Mouse (Mus musculus) CD4-positive helper T cell, adult 2 months (primary cell): Measurements from ENCODE around the gene Lrrc57.
"Not testable (repeated sequence)": the region's sequence is repeated elsewhere in the genome, so short reads cannot be mapped to it uniquely, and the experiment has no call there.

ENCODE experiments used
- DNase-seq: peaks from one replicate; pipeline ENCODE4 v3.0.0-alpha.2; 2012; ENCODE audit warnings: low read depth, missing footprints, low spot score

Gene Lrrc57

DNA sequence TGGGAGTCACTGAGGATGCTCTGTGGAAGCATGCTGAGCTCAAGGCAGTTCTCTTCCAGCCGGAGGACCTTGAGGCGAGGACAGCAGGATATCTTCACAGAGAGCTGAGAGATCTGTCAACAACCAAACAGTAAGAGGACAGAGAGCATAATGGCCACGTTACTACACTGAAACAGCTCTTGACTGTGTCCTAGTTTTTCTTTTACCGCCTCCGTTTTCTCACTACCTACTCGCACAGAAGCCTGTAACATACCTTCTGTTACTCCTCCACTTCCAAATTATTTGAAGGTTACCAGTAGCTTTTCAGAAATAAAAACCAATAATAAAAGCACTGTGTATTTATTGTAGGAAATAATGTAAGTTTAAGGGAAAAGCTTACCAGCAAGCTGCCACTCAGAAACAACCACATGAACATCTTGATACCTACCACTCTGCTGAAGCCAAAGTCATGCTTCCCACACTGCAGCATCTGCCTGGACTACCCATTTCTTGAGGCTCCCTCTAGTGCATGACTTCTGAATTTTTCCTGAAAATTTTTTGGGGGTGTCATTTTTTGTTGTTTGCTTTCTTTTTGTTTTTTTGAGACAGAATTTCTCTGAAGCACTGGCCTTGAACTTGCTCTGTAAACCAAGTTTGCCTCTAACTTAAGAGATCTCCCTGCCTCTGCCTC, 3.2 kb downstream of the Lrrc57 start:
- peak; percentile 29 for DNase-seq

DNA sequence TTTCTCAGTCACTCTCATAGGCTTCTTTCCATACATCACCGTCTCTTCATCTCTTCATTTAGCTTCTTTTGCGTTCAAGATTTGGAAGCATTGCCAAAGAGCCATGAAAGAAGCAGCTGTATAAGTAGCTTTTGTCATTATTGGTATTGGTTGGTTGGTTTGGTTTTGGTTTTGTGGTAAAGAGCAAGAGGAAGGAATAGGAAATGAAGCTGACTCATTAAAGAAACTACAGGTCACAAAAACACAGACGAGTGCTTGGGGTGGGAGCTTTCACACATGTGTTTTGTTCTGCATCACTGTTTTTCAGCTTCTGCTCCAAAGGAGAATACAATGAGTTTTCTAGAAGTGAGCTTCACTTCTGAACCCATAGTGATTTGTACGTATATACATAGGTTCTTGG, 9.8 kb downstream of the Lrrc57 start:
- peak; percentile 19 for DNase-seq

DNA sequence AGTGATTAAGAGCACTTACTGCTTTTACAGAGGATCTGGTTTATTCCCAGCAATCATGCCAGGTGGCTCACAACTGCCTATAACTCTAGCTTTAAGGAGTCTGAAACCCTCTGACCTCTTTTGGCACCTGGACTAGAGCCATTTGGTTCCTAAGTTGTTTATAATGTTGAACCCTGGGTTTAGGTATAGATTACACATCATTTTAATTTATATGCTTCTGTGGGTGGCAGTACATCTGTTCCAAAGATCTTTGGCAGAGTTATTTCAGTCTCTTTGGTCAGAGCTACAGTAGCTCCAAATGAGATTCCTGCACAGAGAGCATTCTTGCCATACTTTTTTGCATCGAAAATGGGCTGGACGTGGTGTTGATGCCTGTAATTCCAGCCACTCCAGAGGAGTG, 11.6 kb downstream of the Lrrc57 start:
- no peak for DNase-seq

DNA sequence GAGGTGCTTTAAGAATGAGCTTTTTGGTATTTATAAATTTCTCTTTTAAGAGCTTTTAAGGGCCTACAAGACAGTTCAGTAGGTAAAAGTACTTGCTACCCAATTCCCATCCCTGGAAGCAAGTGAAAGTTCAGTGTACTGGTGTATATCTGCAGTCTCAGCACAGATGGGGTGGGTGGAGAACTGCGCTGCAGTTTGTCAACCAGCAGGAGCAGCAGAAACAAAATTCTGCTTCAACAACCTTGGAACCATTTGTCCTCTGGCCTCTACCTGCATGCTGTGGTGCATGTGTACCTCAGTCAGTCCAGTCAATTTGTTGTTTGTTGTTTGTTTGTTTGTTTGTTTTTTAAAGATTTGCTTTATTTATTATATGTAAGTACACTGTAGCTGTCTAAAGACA, 17.1 kb downstream of the Lrrc57 start:
- DNase-seq = no peak

GRCm38 (mm10) chr2:120589759-120590158, 19.6 kb downstream of the Lrrc57 start:
- no peak for DNase-seq

DNA sequence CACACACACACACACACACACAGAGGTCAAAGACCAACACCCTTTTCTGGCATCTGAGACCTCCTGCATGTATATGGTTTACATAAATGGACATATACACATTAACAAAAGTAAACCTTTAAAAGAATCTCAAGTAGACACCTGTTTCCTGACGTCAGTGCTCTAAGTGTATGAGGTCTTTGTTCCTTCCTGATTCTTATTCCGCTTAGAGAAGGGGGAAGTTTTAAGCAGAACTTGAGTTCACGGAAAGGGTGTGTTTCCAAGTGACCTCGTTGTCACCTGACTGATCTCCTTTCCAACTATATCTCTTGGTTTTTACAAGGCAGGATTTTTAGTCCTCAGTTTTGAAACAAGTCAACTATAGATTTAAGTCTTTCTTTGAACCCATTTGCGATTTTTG, 31.0 kb downstream of the Lrrc57 start:
- peak; percentile 29 for DNase-seq

DNA sequence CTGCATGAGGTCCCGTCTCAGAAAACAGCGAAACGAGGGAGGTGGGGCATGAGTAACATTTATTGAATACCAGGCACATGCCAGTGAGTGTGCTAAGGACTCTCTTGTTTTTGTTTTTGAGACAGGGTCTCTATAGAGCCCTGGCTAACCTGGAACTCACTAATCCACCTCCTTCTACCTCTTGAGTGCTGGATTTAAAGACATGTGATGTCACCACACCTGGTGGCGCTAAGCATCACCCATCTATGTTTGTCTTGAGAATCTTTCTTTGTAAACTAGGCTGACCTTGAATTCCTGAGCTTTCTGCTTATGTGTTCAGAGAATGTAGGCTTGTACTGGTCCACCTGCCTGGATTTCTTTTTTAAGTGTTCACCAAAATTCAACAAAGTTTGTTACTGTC, 31.5 kb downstream of the Lrrc57 start:
- DNase-seq = no peak

- DNase-seq = no peak
Observed at GRCm38 (mm10) chr2:120575978-120576377, 33.3 kb downstream of the Lrrc57 start.

DNA sequence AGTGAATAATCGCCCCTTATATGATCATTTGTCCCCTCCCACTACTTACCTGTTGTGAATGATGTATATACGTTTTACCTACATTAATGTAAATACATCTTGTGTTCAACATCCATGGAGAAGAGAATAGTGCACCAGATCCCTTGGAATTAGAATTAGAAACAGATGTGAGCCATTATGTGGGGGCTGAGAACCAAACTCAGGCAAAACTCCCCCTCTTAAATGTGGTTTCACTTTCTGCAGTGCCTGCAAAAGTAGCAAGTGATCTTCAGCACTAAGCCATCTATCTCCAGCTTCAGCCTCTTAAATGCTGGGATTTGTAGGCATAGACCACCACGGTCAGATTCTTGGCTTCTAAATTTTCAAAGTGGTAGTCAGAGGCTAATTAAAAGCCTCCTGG, 34.2 kb downstream of the Lrrc57 start:
- DNase-seq = no peak

- not testable (repeated sequence) for DNase-seq
Observed at GRCm38 (mm10) chr2:120572161-120572560, 37.2 kb downstream of the Lrrc57 start.

GRCm38 (mm10) chr2:120571081-120571480, 38.2 kb downstream of the Lrrc57 start:
- no peak for DNase-seq

- DNase-seq = no peak
Observed at GRCm38 (mm10) chr2:120567798-120568320, 41.5 kb downstream of the Lrrc57 start.

GRCm38 (mm10) chr2:120566886-120567797, 42.2 kb downstream of the Lrrc57 start, which contains the start of gene Snap23:
TSS of gene Snap23 (plus strand) at chr2:120567671.
- peak; percentile 93 for DNase-seq

- no peak for DNase-seq
Observed at GRCm38 (mm10) chr2:120565363-120565762, 44.0 kb downstream of the Lrrc57 start.

GRCm38 (mm10) chr2:120564548-120565188, 44.7 kb downstream of the Lrrc57 start:
- DNase-seq = not testable (repeated sequence)

- peak; percentile 91 for DNase-seq
Observed at GRCm38 (mm10) chr2:120563235-120563990, 45.9 kb downstream of the Lrrc57 start, which contains the start of gene Zfp106. TSS of gene Zfp106 (minus strand) at chr2:120563843.

DNA sequence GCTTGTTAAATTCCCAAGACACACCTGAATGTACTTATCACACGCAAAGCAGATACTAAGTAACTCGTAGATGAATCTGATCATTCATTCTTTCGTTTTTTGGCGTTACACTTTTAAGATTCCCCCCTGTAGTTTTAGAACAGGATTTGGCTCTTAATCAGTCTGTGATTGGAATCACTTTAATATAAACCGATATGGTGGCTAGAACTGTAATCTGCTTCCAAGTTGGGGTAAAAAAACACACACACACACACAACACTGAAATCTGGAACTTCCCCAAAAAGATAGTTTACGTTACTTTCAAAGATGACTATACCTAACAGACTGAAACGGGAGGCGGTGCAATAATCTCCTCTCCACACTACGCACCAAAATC, 46.5 kb downstream of the Lrrc57 start:
- no peak for DNase-seq

DNA sequence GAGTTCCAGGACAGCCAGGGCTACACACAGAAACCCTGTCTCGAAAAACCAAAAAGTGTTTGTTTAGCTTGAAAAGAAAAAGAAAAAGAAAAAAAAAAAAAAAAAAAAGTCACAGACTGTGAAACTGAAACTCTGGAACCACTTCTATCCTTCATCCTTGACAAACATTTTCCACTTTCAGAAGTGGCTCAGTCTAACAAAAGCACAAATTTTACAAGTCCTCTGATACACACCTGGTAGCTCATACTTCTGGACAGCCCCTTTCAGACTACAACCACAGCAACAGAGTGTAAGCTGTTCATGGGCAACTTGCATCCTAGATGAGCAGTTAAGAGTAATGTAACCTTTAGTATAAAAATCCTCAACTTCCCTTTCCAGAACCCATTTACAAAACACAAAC, 47.8 kb downstream of the Lrrc57 start:
- peak; percentile 45 for DNase-seq

DNA sequence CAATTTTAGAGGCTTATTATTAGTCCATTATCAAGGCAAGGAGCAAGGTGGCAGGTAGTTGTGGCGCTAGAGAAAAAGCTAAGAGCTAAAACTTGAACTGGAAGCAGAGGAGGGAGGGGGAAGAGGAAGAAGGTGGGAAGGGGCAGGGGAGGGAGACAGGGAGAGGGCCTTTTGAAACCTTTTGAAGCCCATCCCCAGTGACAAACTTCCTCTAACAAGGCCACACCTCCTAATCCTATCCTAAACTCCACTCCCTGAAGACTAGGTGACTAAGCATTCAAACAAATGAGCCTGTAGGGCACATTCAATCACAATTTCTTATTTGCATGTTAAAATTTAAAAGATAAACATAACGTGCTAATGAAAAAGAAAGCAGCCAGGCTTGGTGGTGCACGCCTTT, 50.5 kb downstream of the Lrrc57 start:
- DNase-seq = no peak

DNA sequence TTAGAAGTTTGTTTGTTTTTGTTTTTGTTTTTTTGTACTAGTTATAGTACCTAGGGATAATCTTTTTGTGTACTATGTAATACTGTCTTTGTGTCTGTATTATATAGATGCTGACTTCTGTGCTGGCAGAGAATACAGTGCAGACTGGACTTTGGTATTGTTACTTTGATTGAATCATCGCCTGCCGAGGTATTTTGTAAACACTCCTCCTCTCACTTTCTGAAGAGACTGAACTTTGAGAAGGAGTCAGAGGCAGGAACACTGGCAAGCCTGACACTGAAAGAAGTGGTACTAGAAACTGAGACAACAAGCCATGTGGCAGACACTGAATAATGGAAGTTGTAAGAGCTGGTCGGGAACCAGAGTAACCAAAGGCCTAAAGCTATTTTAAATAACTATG, 52.5 kb downstream of the Lrrc57 start:
- no peak for DNase-seq
